Mouse (Mus musculus) kidney, adult 2 months (tissue): Measurements from ENCODE around the gene Slc26a11.

Experiments
- CTCF ChIP-seq: fragments of 200-500 bp; conservative IDR thresholded peaks from 2 replicates; pipeline ENCODE4 v1.5.1; 2011; ENCODE audit warnings: low read depth, mild to moderate bottlenecking, control low read depth, low read length, moderate library complexity, mixed read lengths; ENCODE audit not compliant: insufficient read depth, insufficient read length
- POLR2A ChIP-seq: fragments of 200-500 bp; IDR thresholded peaks from one replicate; pipeline ENCODE4 v1.6.1; 2011; ENCODE audit warnings: low read depth, low read length, control low read depth

- TF ChIP-seq CTCF (no peak), POLR2A (no peak)
Measured at GRCm38 (mm10) chr11:119331970-119332369, 23.4 kb upstream of the Slc26a11 start.
